Mouse (Mus musculus) lung, postnatal 0 days (tissue): ENCODE results near the gene Bpifa1.
"Not testable (repeated sequence)": the region's sequence is repeated elsewhere in the genome, so short reads cannot be mapped to it uniquely, and the experiment has no call there.

ENCODE experiments used
- CTCF ChIP-seq: IDR thresholded peaks from 2 replicates; pipeline ENCODE4 v1.5.1; 2016; ENCODE audit warnings: antibody characterized with exemption, mild to moderate bottlenecking
- EP300 ChIP-seq: IDR thresholded peaks from 2 replicates; pipeline ENCODE4 v1.6.1; 2016; ENCODE audit warnings: antibody characterized with exemption, mild to moderate bottlenecking, control low read depth

- TF ChIP-seq CTCF, EP300: not testable (repeated sequence)
Observed at GRCm38 (mm10) chr2:154183061-154183460, 40.4 kb downstream of the Bpifa1 start.
